ENCODE assay signal across 15 mouse cellular contexts in genomic region chr11:101051617-101052016, GRCm38 (mm10). TPM values are rescaled to one million over a fixed set of nuclear protein-coding genes. Genes with fewer than 3 reads are reported as not detected.
DNase-seq lines count a peak whose midpoint lies in the region; ATAC-seq and TF ChIP-seq lines count a peak whose summit lies in the region.
"Had no signal": no experiment of that assay in that cellular context is flagged by ENCODE, and none has a peak within 500 bp of the region (broad histone marks: within the 10 kb centered on the region; RNA-seq: fewer than 3 reads in every experiment).

No protein-coding gene starts in this region.

- no peak overlapping the region for H3K4me3 ChIP-seq in gastrocnemius, adult 2 months
- no peak overlapping the region for H3K4me3 ChIP-seq in layer of hippocampus, adult 2 months
- H3K4me3 ChIP-seq in lung, postnatal 0 days (ENCODE audit: low read depth, low read length): no peak overlapping the region
- H3K4me3 ChIP-seq: embryonic facial prominence, embryonic 12.5 days; forebrain, embryonic 15.5 days; hindbrain, embryonic 15.5 days had no signal

- no peaks in the 10 kb centered on the region for H3K27me3 ChIP-seq in lung, postnatal 0 days (replicated peaks; ENCODE audit: insufficient read depth, low read length)
- H3K27me3 ChIP-seq: CH12.LX; embryonic facial prominence, embryonic 12.5 days; forebrain, embryonic 15.5 days; hindbrain, embryonic 15.5 days; Patski had no signal

- H3K4me1 ChIP-seq in lung, postnatal 0 days (ENCODE audit: insufficient read depth, low read depth, low read length): peaks cover 12% of the 10 kb centered on the region; the same call in 1 of the 2 replicates
- H3K4me1 ChIP-seq: embryonic facial prominence, embryonic 12.5 days; forebrain, embryonic 15.5 days; hindbrain, embryonic 15.5 days had no signal

- no peak for TF ChIP-seq CTCF in gastrocnemius, adult 2 months (IDR thresholded peaks at IDR 0.05)
- no peak for TF ChIP-seq CTCF in layer of hippocampus, adult 2 months (conservative IDR thresholded peaks at IDR 0.05)
- no peak for TF ChIP-seq CTCF in lung, postnatal 0 days (IDR thresholded peaks at IDR 0.05)

- H3K27ac ChIP-seq in gastrocnemius, adult 2 months: peak overlapping the region; percentile 82
- peak overlapping the region; percentile 84 for H3K27ac ChIP-seq in layer of hippocampus, adult 2 months
- H3K27ac ChIP-seq in lung, postnatal 0 days (ENCODE audit: low read length): peak overlapping the region; percentile 74; the same call in 1 of the 2 replicates
- H3K27ac ChIP-seq: embryonic facial prominence, embryonic 12.5 days had no signal

- WGBS in lung, postnatal 0 days: 78% methylated on average over 8 of the region's 8 CpGs

- intact Hi-C loops in gastrocnemius, adult 2 months (cut with DNase I): no loop called here

- H3K36me3 ChIP-seq in lung, postnatal 0 days (ENCODE audit: insufficient read depth, low read length): peaks cover 46% of the 10 kb centered on the region

- no peak for ATAC-seq in lung, postnatal 0 days
- ATAC-seq: activated CD4-positive, CD25-positive, alpha-beta regulatory T cell, adult 4 months; forebrain, embryonic 15.5 days; Patski had no signal

- H3K9ac ChIP-seq in lung, postnatal 0 days (replicated peaks; ENCODE audit: low read depth): no peak overlapping the region
- H3K9ac ChIP-seq: embryonic facial prominence, embryonic 12.5 days; forebrain, embryonic 15.5 days; hindbrain, embryonic 15.5 days had no signal

- DNase-seq in gastrocnemius, adult 2 months: no peak
- no peak for DNase-seq in gastrocnemius, adult 8-10 months (ENCODE audit: low spot score in 2 of 2)
- no peak for DNase-seq in layer of hippocampus, adult 2 months (ENCODE audit: low spot score in 2 of 2)
- no peak for DNase-seq in layer of hippocampus, adult 18-20 months (ENCODE audit: low spot score in 2 of 2)
- DNase-seq in lung, postnatal 0 days (ENCODE audit: low spot score): no peak
- DNase-seq in lung, postnatal 36 days: no peak
- DNase-seq: adrenal gland, postnatal 14 days; gastrocnemius, postnatal 14 days had no signal

- H3K4me2 ChIP-seq in lung, postnatal 0 days (replicated peaks; ENCODE audit: low read depth, low read length): no peak overlapping the region
- H3K4me2 ChIP-seq: embryonic facial prominence, embryonic 12.5 days; forebrain, embryonic 15.5 days; hindbrain, embryonic 15.5 days had no signal

- H3K9me3 ChIP-seq in lung, postnatal 0 days (ENCODE audit: low read length): no peaks in the 10 kb centered on the region
- H3K9me3 ChIP-seq: forebrain, embryonic 15.5 days; hindbrain, embryonic 15.5 days had no signal

- TF ChIP-seq EP300 in lung, postnatal 0 days (IDR thresholded peaks at IDR 0.05): no peak

RNA-seq across cellular contexts. Expression of gene Naglu, which starts 18.2 kb away (rescaled TPM):
- total RNA-seq in gastrocnemius, adult 2 months (2021): 1 to 10 TPM; 3.3 to 4.1 TPM
- 1 to 10 TPM; 2.9 to 4.8 (median 4.0) TPM for total RNA-seq in gastrocnemius, adult 8-10 months (2022)
- 1 to 10 TPM; 8.7 to 9.6 TPM for total RNA-seq in layer of hippocampus, adult 2 months (2021)
- total RNA-seq in layer of hippocampus, adult 18-20 months (2021): 1 to 10 TPM; 6.9 to 8.6 TPM
- 18.9 and 21.9 TPM in 2 replicates for polyA plus RNA-seq in lung, postnatal 0 days (2015; fragmentation: Nextera tagmentation; extraction: Ambion mirVana)

RNA-seq across cellular contexts. Expression of gene Hsd17b1, which starts 26.6 kb away (rescaled TPM):
- under 1 TPM in 1 of 2 experiments, not detected in 1; 0.18 TPM for total RNA-seq in gastrocnemius, adult 2 months (2021)
- under 1 TPM in 1 of 4 experiments, not detected in 3; 0.21 TPM for total RNA-seq in gastrocnemius, adult 8-10 months (2022)
- total RNA-seq in layer of hippocampus, adult 2 months (2021): under 1 TPM; 0.71 to 0.92 TPM
- 1 to 10 TPM in 1 of 2 experiments, under 1 TPM in 1; 0.66 to 1.5 TPM for total RNA-seq in layer of hippocampus, adult 18-20 months (2021)
- 0.10 and 0.17 TPM in 2 replicates for polyA plus RNA-seq in lung, postnatal 0 days (2015; fragmentation: Nextera tagmentation; extraction: Ambion mirVana)
- polyA plus RNA-seq: activated CD4-positive, CD25-positive, alpha-beta regulatory T cell, adult 4 months; hindbrain, embryonic 11.5 days had no signal

RNA-seq across cellular contexts. Expression of gene Coasy, which starts 30.7 kb away (rescaled TPM):
- 1 to 10 TPM; 7.1 to 9.8 TPM for total RNA-seq in gastrocnemius, adult 2 months (2021)
- total RNA-seq in gastrocnemius, adult 8-10 months (2022): 10 to 100 TPM in 1 of 4 experiments, 1 to 10 TPM in 3; 7.2 to 11.0 (median 8.5) TPM
- 10 to 100 TPM; 24.9 to 25.8 TPM for total RNA-seq in layer of hippocampus, adult 2 months (2021)
- total RNA-seq in layer of hippocampus, adult 18-20 months (2021): 10 to 100 TPM; 24.5 to 25.7 TPM
- polyA plus RNA-seq in lung, postnatal 0 days (2015; fragmentation: Nextera tagmentation; extraction: Ambion mirVana): 30.5 TPM in 2 replicates

RNA-seq across cellular contexts. Expression of gene Mlx, which starts 35.5 kb away (rescaled TPM):
- 10 to 100 TPM; 12.5 to 14.4 TPM for total RNA-seq in gastrocnemius, adult 2 months (2021)
- 10 to 100 TPM in 2 of 4 experiments, 1 to 10 TPM in 2; 8.0 to 12.3 (median 9.4) TPM for total RNA-seq in gastrocnemius, adult 8-10 months (2022)
- 10 to 100 TPM; 40.0 to 41.1 TPM for total RNA-seq in layer of hippocampus, adult 2 months (2021)
- 10 to 100 TPM; 41.6 to 44.3 TPM for total RNA-seq in layer of hippocampus, adult 18-20 months (2021)
- polyA plus RNA-seq in lung, postnatal 0 days (2015; fragmentation: Nextera tagmentation; extraction: Ambion mirVana): 42.5 and 44.5 TPM in 2 replicates

RNA-seq across cellular contexts. Expression of gene Atp6v0a1, which starts 42.4 kb away (rescaled TPM):
- total RNA-seq in gastrocnemius, adult 2 months (2021): 10 to 100 TPM; 59.6 to 65.2 TPM
- total RNA-seq in gastrocnemius, adult 8-10 months (2022): 10 to 100 TPM; 62.0 to 79.8 (median 66.8) TPM
- total RNA-seq in layer of hippocampus, adult 2 months (2021): 100 to 1,000 TPM; 457 to 476 TPM
- total RNA-seq in layer of hippocampus, adult 18-20 months (2021): 100 to 1,000 TPM; 421 to 426 TPM
- polyA plus RNA-seq in lung, postnatal 0 days (2015; fragmentation: Nextera tagmentation; extraction: Ambion mirVana): 51.3 and 57.2 TPM in 2 replicates
